Mouse (Mus musculus): ENCODE results near the gene Cycs. TPM values are rescaled to one million over a fixed set of nuclear protein-coding genes. Genes with fewer than 3 reads are reported as not detected.
A peak's percentile ranks its signal among the peaks of the same experiment; 100 is the strongest.

Cycs gene
- total RNA-seq, 4 experiments from 2014 or later, result 36.4 to 45.7 (median 39.8) TPM

DNA sequence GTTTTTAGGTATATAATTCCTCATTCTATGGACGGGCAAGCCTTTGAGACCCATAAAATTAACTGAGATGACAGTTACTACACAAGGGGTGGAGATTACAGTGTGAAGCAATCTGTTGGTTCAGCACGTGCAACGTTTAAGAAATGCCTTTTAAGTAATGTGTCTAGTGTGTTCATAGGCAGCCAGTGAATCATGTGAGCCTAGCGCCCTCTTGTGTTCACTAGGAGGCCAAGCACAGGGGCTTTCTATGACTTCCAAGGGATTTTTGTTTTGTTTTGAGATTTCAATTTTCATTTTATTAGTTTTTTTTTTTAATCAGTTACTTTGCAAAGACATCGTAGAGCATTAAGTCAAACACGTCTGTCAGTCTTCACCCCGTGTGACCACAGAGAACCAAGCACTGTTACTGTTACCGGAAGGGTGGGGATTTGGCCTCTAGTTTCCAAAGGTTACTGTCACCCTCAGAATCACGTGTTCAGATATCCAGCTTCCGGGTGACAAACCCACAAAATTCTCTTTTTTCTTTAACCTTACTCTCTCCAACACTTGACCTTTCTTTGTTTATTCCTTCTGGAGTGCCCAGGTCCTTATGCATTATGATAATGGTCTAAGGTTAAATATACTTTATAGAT, 20.8 kb downstream of the Cycs start:
- DNase-seq (ENCODE audit: low spot score in 2 of 2), result peak in 1 of 2 experiments; percentile 22

DNA sequence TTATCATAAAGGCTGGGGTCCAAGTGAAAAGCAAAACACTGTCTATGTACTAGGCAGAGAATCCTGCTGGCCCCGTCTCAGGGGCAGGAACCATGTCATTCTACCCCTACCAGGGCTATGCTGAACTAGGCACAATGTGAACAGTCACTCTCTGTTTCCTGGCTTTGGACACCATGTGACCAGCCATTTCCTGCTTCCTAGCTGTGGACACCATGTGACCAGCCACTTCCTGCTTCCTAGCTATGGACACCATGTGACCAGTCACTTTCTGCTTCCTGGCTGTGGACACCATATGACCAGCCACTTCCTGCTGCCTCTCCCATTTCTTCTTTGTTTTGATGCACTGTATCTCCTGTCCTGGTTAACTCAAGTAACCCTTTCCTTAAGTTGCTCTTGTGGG, 23.8 kb downstream of the Cycs start:
- no peak for DNase-seq (ENCODE audit: low spot score in 2 of 2)

DNA sequence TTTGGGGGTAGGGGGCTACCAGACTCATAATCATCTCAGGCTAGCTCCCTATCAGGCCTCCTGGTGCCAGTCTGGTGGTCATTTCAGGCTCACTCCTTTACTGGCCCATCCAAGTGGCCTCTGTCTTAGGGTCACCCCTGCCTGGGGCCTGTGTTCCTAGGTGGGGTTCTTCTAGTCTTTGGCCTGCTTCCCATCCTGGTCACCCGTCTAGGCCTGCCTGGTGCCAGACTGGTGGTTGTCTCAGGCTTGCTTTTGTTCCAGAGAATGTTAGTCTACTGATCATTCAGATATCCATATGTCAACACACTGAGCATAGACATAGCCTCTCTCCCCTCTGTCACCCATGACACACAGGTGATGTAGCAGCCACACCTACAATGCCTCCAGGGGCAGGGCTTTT, 26.7 kb downstream of the Cycs start:
- DNase-seq (ENCODE audit: low spot score in 2 of 2), result no peak

DNA sequence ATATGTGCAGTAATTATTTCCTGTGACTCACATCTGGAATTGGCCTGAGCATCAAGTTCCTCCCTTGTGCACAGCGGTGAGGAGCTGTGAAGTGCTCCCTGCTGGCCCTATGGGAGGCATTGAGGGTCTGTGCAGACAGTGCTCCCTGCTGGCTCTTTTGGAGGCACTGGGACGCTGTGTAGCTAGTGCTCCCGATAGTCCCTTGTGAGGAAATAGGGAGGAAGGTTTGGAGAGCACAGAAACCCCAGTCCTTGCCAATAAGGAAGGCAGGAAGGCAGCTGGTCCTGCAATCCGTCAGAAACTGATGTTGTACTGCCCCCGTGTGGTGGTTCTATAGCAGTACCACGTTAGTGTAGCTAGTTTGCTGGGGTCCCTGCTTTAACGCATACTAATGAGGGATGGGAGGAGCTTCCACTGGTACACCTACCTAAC, 29.9 kb downstream of the Cycs start:
- DNase-seq (ENCODE audit: low spot score in 2 of 2), result peak; percentile 50 to 57

DNA sequence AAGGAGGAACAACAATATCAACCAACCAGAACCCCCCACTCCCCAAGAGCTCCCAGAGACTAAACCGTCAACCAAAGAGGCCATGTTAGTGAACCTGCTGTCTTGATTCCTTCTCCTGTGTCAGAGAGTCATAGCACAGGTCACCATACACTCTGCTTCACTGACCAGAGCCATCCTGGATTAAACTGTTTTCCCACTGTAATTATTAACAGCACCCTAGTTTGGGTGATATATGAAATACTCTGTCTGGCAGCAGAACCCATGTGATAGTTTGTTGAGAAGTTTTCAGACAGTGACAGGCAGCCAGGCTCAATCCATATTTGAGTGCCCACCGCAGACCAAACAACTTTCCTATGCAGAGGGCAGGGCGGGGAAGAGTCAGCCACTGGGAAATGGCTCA, 31.0 kb downstream of the Cycs start:
- DNase-seq (ENCODE audit: low spot score in 2 of 2), result no peak

DNA sequence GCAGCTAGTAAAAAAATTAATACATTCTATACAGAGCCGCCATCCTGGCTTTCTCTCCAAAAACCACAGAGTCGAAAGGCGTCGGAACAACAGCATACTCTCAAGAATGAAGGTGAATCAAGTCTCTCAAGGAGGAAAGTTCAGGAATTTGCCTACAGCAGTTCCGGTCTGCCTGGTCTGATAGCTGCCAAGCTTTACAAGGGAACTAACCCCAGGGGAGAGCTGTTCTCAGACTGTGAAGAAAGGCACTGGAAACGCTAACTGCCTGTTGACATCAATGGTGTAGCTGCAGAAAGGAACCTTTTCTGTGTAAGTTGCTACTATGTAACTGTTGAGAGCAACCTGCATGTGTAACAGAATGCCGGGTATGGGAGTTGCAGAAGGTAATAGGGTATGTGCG, 34.4 kb downstream of the Cycs start:
- DNase-seq (ENCODE audit: low spot score in 2 of 2), result no peak

DNA sequence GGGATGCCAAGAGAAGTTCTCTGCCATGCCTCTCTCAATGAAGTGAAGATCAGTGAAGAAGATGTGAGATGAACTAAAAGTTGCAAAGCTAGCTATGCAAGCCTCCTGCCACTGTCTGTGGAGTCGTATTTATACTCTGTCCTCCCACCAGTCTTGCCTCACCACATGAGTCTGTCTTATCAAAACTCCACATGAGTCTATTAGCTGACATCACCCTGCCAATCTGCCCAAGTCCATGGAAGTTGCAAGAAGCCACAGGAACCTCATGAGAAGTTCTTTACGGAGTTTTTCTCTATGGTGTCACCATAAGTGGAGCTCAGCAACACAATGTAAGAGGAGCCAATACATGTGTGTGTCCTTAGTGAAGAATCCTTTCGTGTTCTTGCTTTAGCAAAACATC, 35.3 kb downstream of the Cycs start:
- DNase-seq (ENCODE audit: low spot score in 2 of 2), result no peak

DNA sequence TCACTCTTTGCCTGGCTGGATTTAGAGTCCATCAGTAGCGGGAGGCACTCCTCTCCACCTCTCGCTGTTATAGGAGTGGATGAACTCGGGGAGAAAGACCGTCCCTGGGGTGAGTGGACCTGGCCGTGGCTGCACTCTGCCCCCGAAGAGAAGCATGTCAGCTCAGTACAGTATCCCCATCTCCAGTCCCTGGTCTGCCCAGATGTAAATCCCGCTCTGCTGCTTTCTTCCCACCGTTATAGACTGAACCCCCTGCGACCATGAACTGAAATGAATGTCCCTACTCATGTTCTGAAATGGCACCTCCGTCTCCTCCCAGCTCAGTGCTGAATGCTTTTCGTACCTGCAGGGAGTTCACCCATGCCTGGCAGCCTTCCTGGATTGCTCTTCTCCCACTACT, 37.1 kb downstream of the Cycs start:
- DNase-seq (ENCODE audit: low spot score in 2 of 2), result no peak

DNA sequence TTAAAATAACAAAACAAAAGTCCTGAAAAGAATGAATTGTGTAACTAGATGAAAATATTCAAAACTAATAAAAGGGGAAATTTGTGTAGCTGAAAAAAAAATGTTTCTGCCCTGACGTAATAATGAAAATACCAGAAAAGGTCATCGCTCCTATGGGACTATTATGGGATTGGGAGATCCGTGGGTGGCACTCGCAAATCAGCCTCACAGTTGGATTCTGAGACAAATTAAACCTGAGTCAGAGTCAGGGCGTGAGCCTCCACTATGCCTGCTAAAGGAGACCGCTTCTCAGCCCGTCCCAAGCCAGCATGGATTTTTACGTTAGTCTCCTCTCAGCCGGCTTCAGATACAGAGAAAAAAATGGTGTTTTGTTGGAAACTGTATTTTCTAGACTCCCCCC, 38.9 kb downstream of the Cycs start:
- DNase-seq (ENCODE audit: low spot score in 2 of 2), result no peak

DNA sequence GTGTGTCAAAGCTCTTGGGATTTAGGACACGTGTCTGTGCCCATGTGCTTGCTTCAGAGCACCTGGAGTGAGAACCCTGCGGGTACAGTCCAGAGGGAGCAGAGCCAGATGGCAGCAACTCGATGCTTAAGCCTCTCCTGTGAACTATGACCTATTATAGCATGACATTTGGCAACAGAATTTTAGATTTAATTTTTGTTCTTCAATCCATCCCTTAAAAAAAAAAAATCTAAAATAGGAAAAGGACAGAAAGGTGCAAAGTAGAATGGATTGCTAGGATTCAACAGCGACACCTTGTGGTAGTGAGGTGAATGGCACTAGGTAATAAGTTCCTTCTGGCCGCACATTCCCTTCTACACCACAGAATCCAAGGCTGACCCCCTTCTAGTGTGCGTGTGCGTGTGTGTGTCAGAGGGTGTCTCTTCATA, 39.7 kb downstream of the Cycs start:
- peak in 1 of 2 experiments; percentile 73 for DNase-seq (ENCODE audit: low spot score in 2 of 2)

DNA sequence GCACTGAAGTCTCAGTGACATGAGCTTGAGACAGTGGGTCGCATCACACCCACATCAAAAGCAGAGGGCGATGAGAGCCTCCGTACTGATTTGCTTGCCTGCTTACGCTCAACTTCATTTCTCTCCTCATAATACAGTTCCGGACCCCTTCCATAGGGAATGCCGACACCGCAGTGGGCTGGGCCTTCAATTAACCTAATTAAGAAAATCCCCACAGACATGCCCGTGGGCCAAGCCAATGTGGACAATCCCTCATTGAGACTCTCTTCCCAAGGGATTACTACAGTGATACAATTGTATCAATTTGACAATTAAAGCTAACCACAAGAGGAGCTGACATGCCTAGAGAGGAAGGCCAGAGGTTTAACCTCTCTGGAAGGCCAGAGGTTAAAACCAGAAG, 40.5 kb downstream of the Cycs start:
- no peak for DNase-seq (ENCODE audit: low spot score in 2 of 2)

DNA sequence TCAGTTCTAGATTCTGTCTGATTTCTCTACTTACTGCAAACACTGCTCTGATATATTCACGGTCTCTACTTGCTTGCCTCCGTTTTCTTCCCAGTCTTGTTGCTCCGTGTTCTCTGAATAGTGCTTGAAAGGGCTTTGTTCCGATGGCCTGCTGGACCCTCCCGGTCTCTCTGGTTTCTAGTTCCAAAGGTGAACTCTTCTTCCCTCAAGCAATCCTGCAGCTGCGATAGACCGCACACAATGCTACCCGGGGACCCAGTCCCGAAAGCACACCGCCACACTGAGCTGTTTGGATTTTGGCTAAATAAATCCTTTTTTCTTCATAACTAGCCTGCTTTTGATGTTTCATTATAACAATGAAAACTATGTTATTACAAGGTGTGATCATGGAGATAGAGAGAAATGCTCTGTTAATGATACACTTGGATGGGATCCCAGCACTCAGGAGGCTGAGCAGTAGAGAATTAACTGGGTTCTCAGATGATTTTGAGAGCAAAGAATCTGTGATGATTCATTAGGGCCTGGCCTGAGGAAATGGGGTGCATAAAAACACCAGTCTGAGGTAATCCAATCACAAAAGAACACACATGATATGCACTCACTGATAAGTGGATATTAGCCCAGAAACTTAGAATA, 42.0 kb downstream of the Cycs start:
- no peak for DNase-seq (ENCODE audit: low spot score in 2 of 2)

DNA sequence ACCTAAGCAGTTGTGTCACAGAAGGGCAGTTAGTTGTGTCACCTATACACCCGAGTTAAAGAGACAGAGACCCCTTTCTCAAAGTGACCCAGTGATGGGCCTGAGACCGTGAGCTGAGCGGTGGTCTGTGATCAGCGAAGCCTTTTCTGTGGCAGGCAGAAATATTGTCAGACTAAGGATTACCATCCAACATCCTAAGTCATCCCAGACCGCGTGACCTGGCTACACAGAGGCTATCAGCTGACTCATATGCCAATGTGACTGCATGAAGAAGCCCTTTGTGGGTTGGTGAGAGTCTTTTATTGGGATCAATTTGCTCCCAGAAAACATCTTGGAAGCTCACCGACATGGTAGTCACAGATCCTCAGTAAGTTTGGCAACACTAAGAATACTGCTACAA, 43.6 kb downstream of the Cycs start:
- DNase-seq (ENCODE audit: low spot score in 2 of 2), result no peak

DNA sequence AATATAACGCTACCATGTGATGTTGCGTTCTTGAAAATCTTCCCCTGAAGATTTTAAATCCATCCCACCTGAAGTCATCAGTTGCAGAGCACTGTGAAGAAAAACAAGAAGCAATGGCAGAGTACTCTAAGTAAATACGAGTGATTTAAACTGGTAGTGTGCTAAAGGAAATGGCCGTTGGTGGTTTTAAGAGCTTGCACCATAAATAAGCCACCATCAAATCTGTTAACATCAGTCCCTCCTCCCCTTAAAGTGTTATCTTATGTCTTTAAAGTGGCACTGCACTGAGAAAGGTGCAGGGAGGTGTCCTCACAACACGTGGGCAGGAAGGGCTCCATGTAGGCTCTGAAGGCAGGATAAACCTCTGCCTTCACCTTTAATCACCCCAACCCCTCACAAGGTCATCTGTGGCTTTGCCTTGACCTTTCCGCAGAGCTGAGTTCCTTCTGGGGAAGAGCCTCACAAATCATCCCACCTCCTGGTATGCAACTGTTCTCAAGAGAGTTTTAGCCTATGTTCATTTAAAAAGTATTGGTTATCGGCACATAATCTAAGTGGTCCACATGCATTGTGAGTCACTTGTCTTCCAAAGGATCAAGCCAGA, 44.7 kb downstream of the Cycs start:
- DNase-seq (ENCODE audit: low spot score in 2 of 2), result no peak

DNA sequence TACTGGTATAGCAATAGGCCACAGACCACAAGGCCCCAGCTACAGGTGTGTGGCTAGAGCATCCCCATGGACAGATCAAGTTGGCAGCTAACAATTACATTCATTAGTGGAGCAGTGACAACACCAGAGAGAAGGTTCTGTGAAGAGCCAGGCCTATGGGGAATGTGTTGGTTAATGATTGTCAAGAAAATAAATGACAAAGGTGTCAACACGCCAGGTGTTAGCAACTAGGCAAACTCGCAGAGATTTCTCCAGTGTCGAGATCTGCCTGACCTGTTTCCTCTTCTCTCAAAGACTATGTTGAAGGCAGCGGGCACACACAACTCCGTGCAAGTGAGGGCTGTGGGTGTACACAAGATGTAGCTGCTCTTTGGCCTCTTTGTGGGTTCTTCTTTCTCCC, 46.2 kb downstream of the Cycs start:
- no peak for DNase-seq (ENCODE audit: low spot score in 2 of 2)

DNA sequence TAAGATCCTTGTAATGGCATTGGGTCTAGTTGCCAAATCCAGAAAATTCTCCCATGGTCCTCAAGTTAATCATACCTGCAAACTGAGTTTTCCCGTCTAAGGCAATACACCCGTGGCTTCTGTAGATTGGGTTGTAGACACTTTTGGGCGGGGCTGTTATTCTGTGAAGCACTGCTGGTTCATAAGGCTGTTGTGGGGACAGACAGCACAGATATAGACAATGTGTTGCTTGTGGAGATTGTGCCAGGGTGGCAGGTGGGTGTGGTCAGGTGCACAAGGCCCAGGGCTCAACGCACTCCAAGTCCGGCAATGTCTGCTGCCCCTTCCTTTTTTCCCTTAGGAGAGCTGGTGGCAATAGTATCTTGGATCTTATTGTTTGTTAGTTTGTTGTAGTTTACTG, 48.0 kb downstream of the Cycs start:
- no peak for DNase-seq (ENCODE audit: low spot score in 2 of 2)

Small RNAs within 50 kb of the gene (microRNA-seq; reads per million reads assigned to microRNA genes)
- 0 reads per million in 2 experiments for gene Mir6371

Other genes starting within 250 kb of the Cycs start
- 10 to 100 TPM; 18.5 to 22.5 (median 19.7) TPM for gene Osbpl3, start 110.3 kb downstream of the Cycs start, total RNA-seq (2022)
- gene 4921507P07Rik, start 30.1 kb upstream of the Cycs start, total RNA-seq (2022), result under 1 TPM; 0.12 to 0.33 (median 0.21) TPM
- gene Npvf, start 87.9 kb upstream of the Cycs start, total RNA-seq (2022), result not detected

All from layer of hippocampus, adult 8-10 months (tissue).